Mouse (Mus musculus) midbrain, postnatal 0 days (tissue): ENCODE data around the gene Ndufb6. TPM values are rescaled to one million over a fixed set of nuclear protein-coding genes. Genes with fewer than 3 reads are reported as not detected.

Source experiments
- ATAC-seq: fragments of 200-750 bp; cut with Nextera tagmentation; 2 replicates; pipeline ENCODE4 v1.8.0; 2017; ENCODE audit warnings: moderate number of reproducible peaks, mild to moderate bottlenecking, moderate TSS enrichment, moderate library complexity; ENCODE audit not compliant: low FRiP score
- DNase-seq: peaks from one replicate; pipeline ENCODE4 v3.0.0-alpha.2; 2015; ENCODE audit warnings: low spot score
- H3K27ac ChIP-seq: fragments of 300-500 bp; sonication (generic); 2 replicates; pipeline ENCODE4 v1.5.1; 2014; ENCODE audit warnings: low read depth, mild to moderate bottlenecking, low read length, mixed read lengths
- H3K27me3 ChIP-seq: fragments of 300-500 bp; sonication (generic); 2 replicates; pipeline ENCODE4 v1.6.1; 2014; ENCODE audit warnings: low read length, control low read depth, mixed read lengths; ENCODE audit not compliant: insufficient read depth
- H3K36me3 ChIP-seq: fragments of 300-500 bp; sonication (generic); 2 replicates; pipeline ENCODE4 v1.6.1; 2014; ENCODE audit warnings: low read length, control low read depth, mixed read lengths; ENCODE audit not compliant: insufficient read depth
- H3K4me1 ChIP-seq: fragments of 300-500 bp; sonication (generic); 2 replicates; pipeline ENCODE4 v1.6.1; 2014; ENCODE audit warnings: mild to moderate bottlenecking, control low read depth, antibody characterized with exemption, low read length, mixed read lengths; ENCODE audit not compliant: insufficient read depth
- H3K4me2 ChIP-seq: fragments of 300-500 bp; sonication (generic); 2 replicates; pipeline ENCODE4 v1.6.1; 2014; ENCODE audit warnings: low read depth, mild to moderate bottlenecking, low read length, mixed read lengths; ENCODE audit not compliant: poor library complexity, severe bottlenecking
- H3K4me3 ChIP-seq: fragments of 300-500 bp; sonication (generic); 2 replicates; pipeline ENCODE4 v1.5.1; 2014; ENCODE audit warnings: low read depth, mild to moderate bottlenecking, low read length, moderate library complexity
- H3K9ac ChIP-seq: fragments of 300-500 bp; sonication (generic); replicated peaks from 2 replicates; pipeline ENCODE4 v1.6.1; 2014; ENCODE audit warnings: mild to moderate bottlenecking, low read length, moderate library complexity, mixed read lengths; ENCODE audit not compliant: poor library complexity, severe bottlenecking
- H3K9me3 ChIP-seq: fragments of 300-500 bp; sonication (generic); 2 replicates; pipeline ENCODE4 v1.6.1; 2016; ENCODE audit warnings: low read length, control low read depth
- CTCF ChIP-seq: IDR thresholded peaks from 2 replicates; pipeline ENCODE4 v1.5.1; 2016; ENCODE audit warnings: antibody characterized with exemption, mild to moderate bottlenecking
- WGBS: fragments of 180-500 bp; shearing (Covaris S2); extraction: QIAGEN DNeasy Blood & Tissue Kit; methylation state at CpG from one replicate; pipeline ENCODE4 v1.1.7; 2014; 5-methylcytosine and 5-hydroxymethylcytosine counted together
- polyA plus RNA-seq: library from polyadenylated mRNA; unstranded; fragments of >200 nt; fragmentation: Nextera tagmentation; extraction: Ambion mirVana; gene quantifications from 2 replicates; pipeline ENCODE4 v1.2.1, GENCODE M21; 2015
- total RNA-seq: library from RNA; depleted of rRNA; stranded (reverse); fragments of >200 nt; gene quantifications from 2 replicates; pipeline ENCODE4 v1.2.3, GENCODE M21; 2014; rRNA removed

Gene Ndufb6
- total RNA-seq (129 and 174 TPM in 2 replicates), polyA plus RNA-seq (399 and 439 TPM in 2 replicates)

- Histone ChIP-seq H3K36me3 (peaks cover 10% of the 10 kb centered on the region; the same call in 1 of the 2 replicates), H3K4me2 (peak within 1 kb of the TSS; percentile 91), H3K9me3 (no peaks in the 10 kb centered on the region), H3K27me3 (no peaks in the 10 kb centered on the region), H3K27ac (peak within 1 kb of the TSS; percentile 67; the same call in 1 of the 2 replicates), H3K9ac (peak within 1 kb of the TSS; percentile 81), H3K4me1 (0 out of 2 replicates have a peak, but pooled peaks cover 5% of the 10 kb centered on the region), H3K4me3 (peak within 1 kb of the TSS; percentile 96)
- ATAC-seq (peak; percentile 97), DNase-seq (peak; percentile 97)
- no peak; the same call in 1 of the 2 replicates for TF ChIP-seq CTCF
- WGBS = under 1% methylated on average over 36 of the region's 36 CpGs
These were observed at the start of gene Ndufb6 for GRCm38 (mm10) chr4:40279276-40279900. Gene Ndufb6 (minus strand): TSS chr4:40279421.

- H3K4me2 ChIP-seq = no peak overlapping the region
- no peak for DNase-seq
- H3K36me3 ChIP-seq = no peaks in the 10 kb centered on the region
- no peak for ATAC-seq
- no peak for TF ChIP-seq CTCF
- H3K9ac ChIP-seq = no peak overlapping the region
- no peaks in the 10 kb centered on the region for H3K27me3 ChIP-seq
- H3K4me1 ChIP-seq = no peaks in the 10 kb centered on the region
- 92% methylated on average over 3 of the region's 3 CpGs for WGBS
- H3K9me3 ChIP-seq = no peaks in the 10 kb centered on the region
- no peak overlapping the region for H3K27ac ChIP-seq
- H3K4me3 ChIP-seq = no peak overlapping the region
These were observed 47.9 kb upstream of the Ndufb6 start for GRCm38 (mm10) chr4:40327161-40327560.

GRCm38 (mm10) chr4:40324620-40325019, 45.4 kb upstream of the Ndufb6 start:
- Histone ChIP-seq H3K27ac (no peak overlapping the region), H3K4me3 (no peak overlapping the region), H3K4me2 (no peak overlapping the region), H3K4me1 (no peaks in the 10 kb centered on the region), H3K9me3 (no peaks in the 10 kb centered on the region), H3K9ac (no peak overlapping the region), H3K27me3 (no peaks in the 10 kb centered on the region), H3K36me3 (no peaks in the 10 kb centered on the region)
- no peak for TF ChIP-seq CTCF
- ATAC-seq (no peak), DNase-seq (no peak)
- 92% methylated on average over 7 of the region's 7 CpGs for WGBS

GRCm38 (mm10) chr4:40317404-40317803, 38.2 kb upstream of the Ndufb6 start:
- WGBS = 63% methylated on average over 3 of the region's 3 CpGs
- no peak for TF ChIP-seq CTCF
- H3K4me3 ChIP-seq = no peak overlapping the region
- H3K27ac ChIP-seq = no peak overlapping the region
- H3K9ac ChIP-seq = no peak overlapping the region
- peak; percentile 56 for ATAC-seq
- peak; percentile 65 for DNase-seq
- H3K9me3 ChIP-seq = no peaks in the 10 kb centered on the region
- no peaks in the 10 kb centered on the region for H3K27me3 ChIP-seq
- no peaks in the 10 kb centered on the region for H3K4me1 ChIP-seq
- H3K4me2 ChIP-seq = no peak overlapping the region
- no peaks in the 10 kb centered on the region for H3K36me3 ChIP-seq

DNA sequence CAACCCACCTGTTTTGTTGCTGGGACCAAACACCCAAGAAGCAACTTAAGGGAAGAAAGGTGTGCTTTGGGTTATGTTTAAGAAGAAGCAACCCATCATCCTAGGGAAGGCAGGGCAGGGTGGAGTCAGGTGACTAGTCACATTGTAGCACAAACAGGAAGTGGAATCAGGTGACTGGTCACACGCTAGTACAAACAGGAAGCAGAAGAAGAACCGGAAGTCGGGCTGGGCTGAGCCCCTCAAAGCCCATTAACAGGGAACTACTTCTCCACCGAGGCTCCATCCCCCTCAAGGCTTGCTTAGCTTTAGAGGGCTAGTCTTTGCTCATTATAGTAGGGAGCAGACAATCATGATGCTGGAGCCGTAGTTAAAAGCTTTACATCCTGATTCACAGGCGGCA, 33.8 kb upstream of the Ndufb6 start:
- no peak for DNase-seq
- no peaks in the 10 kb centered on the region for H3K27me3 ChIP-seq
- no peak overlapping the region for H3K9ac ChIP-seq
- H3K4me3 ChIP-seq = no peak overlapping the region
- WGBS = 78% methylated on average over 6 of the region's 6 CpGs
- H3K4me2 ChIP-seq = no peak overlapping the region
- ATAC-seq = no peak
- no peaks in the 10 kb centered on the region for H3K36me3 ChIP-seq
- no peak for TF ChIP-seq CTCF
- H3K9me3 ChIP-seq = no peaks in the 10 kb centered on the region
- no peak overlapping the region for H3K27ac ChIP-seq
- no peaks in the 10 kb centered on the region for H3K4me1 ChIP-seq

GRCm38 (mm10) chr4:40312213-40312612, 33.0 kb upstream of the Ndufb6 start:
- Histone ChIP-seq H3K36me3 (no peaks in the 10 kb centered on the region), H3K4me1 (no peaks in the 10 kb centered on the region), H3K4me3 (no peak overlapping the region), H3K4me2 (no peak overlapping the region), H3K9me3 (no peaks in the 10 kb centered on the region), H3K9ac (no peak overlapping the region), H3K27me3 (no peaks in the 10 kb centered on the region), H3K27ac (no peak overlapping the region)
- no peak for TF ChIP-seq CTCF
- DNase-seq = no peak
- no peak for ATAC-seq
- 90% methylated on average over 1 of the region's 1 CpGs for WGBS
